Mouse (Mus musculus): Measurements from ENCODE around the gene Slc5a2. TPM values are rescaled to one million over a fixed set of nuclear protein-coding genes. Genes with fewer than 3 reads are reported as not detected.
A peak's percentile ranks its signal among the peaks of the same experiment; 100 is the strongest.

The Slc5a2 gene
- polyA plus RNA-seq, 1 experiment = 0.51 TPM

GRCm38 (mm10) chr7:128237593-128237926 lies 27.9 kb upstream of the Slc5a2 start:
- peak overlapping the region; percentile 65; the same call in 1 of the 2 replicates for H3K27ac ChIP-seq (ENCODE audit: insufficient read depth, low read length)
- DNase-seq = no peak
- peaks cover 11% of the 10 kb centered on the region for H3K4me1 ChIP-seq (ENCODE audit: control insufficient read depth, insufficient read depth, low read length)
- TF ChIP-seq POLR2A (IDR thresholded peaks at IDR 0.05; ENCODE audit: borderline replicate concordance, insufficient read depth, low read length) = no peak
- no peak for TF ChIP-seq CTCF (IDR thresholded peaks at IDR 0.05; ENCODE audit: borderline replicate concordance, insufficient read depth, low read depth, low read length)
- under 1% methylated on average over 25 of the region's 25 CpGs for WGBS
- peak overlapping the region; percentile 95 for H3K4me3 ChIP-seq (replicated peaks; ENCODE audit: insufficient read depth, low read depth, low read length)
- no peaks in the 10 kb centered on the region for H3K27me3 ChIP-seq (ENCODE audit: control insufficient read depth, insufficient read depth, low read length)

GRCm38 (mm10) chr7:128237927-128238778 lies 27.3 kb upstream of the Slc5a2 start, which contains the start of gene 9130023H24Rik:
Gene 9130023H24Rik (minus strand): TSS chr7:128238031.
- no peaks in the 10 kb centered on the region for H3K27me3 ChIP-seq (ENCODE audit: control insufficient read depth, insufficient read depth, low read length)
- peak within 1 kb of the TSS; percentile 96 for H3K27ac ChIP-seq (ENCODE audit: insufficient read depth, low read length)
- peak; percentile 99 to 100 for DNase-seq
- under 1% methylated on average over 72 of the region's 72 CpGs for WGBS
- H3K4me3 ChIP-seq (replicated peaks; ENCODE audit: insufficient read depth, low read depth, low read length) = peak within 1 kb of the TSS; percentile 95
- peaks cover 11% of the 10 kb centered on the region for H3K4me1 ChIP-seq (ENCODE audit: control insufficient read depth, insufficient read depth, low read length)
- TF ChIP-seq POLR2A (IDR thresholded peaks at IDR 0.05; ENCODE audit: borderline replicate concordance, insufficient read depth, low read length) (peak; percentile 49; the same call in 1 of the 2 replicates), CTCF (IDR thresholded peaks at IDR 0.05; ENCODE audit: borderline replicate concordance, insufficient read depth, low read depth, low read length) (0 out of 2 replicates have a peak, but pooled peaks have one; percentile 3)

GRCm38 (mm10) chr7:128238991-128239390 lies 26.5 kb upstream of the Slc5a2 start:
- Histone ChIP-seq H3K4me1 (ENCODE audit: control insufficient read depth, insufficient read depth, low read length) (peaks cover 11% of the 10 kb centered on the region), H3K27me3 (ENCODE audit: control insufficient read depth, insufficient read depth, low read length) (no peaks in the 10 kb centered on the region), H3K27ac (ENCODE audit: insufficient read depth, low read length) (no peak overlapping the region), H3K4me3 (replicated peaks; ENCODE audit: insufficient read depth, low read depth, low read length) (no peak overlapping the region)
- DNase-seq = peak in 1 of 2 experiments; percentile 15
- no peak for TF ChIP-seq CTCF (IDR thresholded peaks at IDR 0.05; ENCODE audit: borderline replicate concordance, insufficient read depth, low read depth, low read length)
- no peak for TF ChIP-seq POLR2A (IDR thresholded peaks at IDR 0.05; ENCODE audit: borderline replicate concordance, insufficient read depth, low read length)
- WGBS = 14% methylated on average over 4 of the region's 4 CpGs

- peak; percentile 47 to 49 for DNase-seq
- WGBS = 57% methylated on average over 27 of the region's 27 CpGs
- Histone ChIP-seq H3K4me1 (ENCODE audit: control insufficient read depth, insufficient read depth, low read length) (peaks cover 14% of the 10 kb centered on the region), H3K4me3 (replicated peaks; ENCODE audit: insufficient read depth, low read depth, low read length) (no peak overlapping the region), H3K27ac (ENCODE audit: insufficient read depth, low read length) (no peak overlapping the region), H3K27me3 (ENCODE audit: control insufficient read depth, insufficient read depth, low read length) (no peaks in the 10 kb centered on the region)
- TF ChIP-seq CTCF (IDR thresholded peaks at IDR 0.05; ENCODE audit: borderline replicate concordance, insufficient read depth, low read depth, low read length) = no peak
- no peak for TF ChIP-seq POLR2A (IDR thresholded peaks at IDR 0.05; ENCODE audit: borderline replicate concordance, insufficient read depth, low read length)
Observed at GRCm38 (mm10) chr7:128240131-128240784, 25.2 kb upstream of the Slc5a2 start.

GRCm38 (mm10) chr7:128242331-128242730 lies 23.1 kb upstream of the Slc5a2 start:
- DNase-seq = no peak
- TF ChIP-seq CTCF (IDR thresholded peaks at IDR 0.05; ENCODE audit: borderline replicate concordance, insufficient read depth, low read depth, low read length) = no peak
- H3K27me3 ChIP-seq (ENCODE audit: control insufficient read depth, insufficient read depth, low read length) = no peaks in the 10 kb centered on the region
- peaks cover 19% of the 10 kb centered on the region for H3K4me1 ChIP-seq (ENCODE audit: control insufficient read depth, insufficient read depth, low read length)
- H3K27ac ChIP-seq (ENCODE audit: insufficient read depth, low read length) = no peak overlapping the region
- WGBS = 94% methylated on average over 16 of the region's 16 CpGs
- H3K4me3 ChIP-seq (replicated peaks; ENCODE audit: insufficient read depth, low read depth, low read length) = no peak overlapping the region

GRCm38 (mm10) chr7:128243921-128244320 lies 21.5 kb upstream of the Slc5a2 start:
- WGBS = 74% methylated on average over 10 of the region's 10 CpGs
- Histone ChIP-seq H3K4me3 (replicated peaks; ENCODE audit: insufficient read depth, low read depth, low read length) (no peak overlapping the region), H3K4me1 (ENCODE audit: control insufficient read depth, insufficient read depth, low read length) (peaks cover 19% of the 10 kb centered on the region), H3K27ac (ENCODE audit: insufficient read depth, low read length) (no peak overlapping the region), H3K27me3 (ENCODE audit: control insufficient read depth, insufficient read depth, low read length) (no peaks in the 10 kb centered on the region)
- no peak for DNase-seq
- TF ChIP-seq CTCF (IDR thresholded peaks at IDR 0.05; ENCODE audit: borderline replicate concordance, insufficient read depth, low read depth, low read length) = no peak
- no peak for TF ChIP-seq POLR2A (IDR thresholded peaks at IDR 0.05; ENCODE audit: borderline replicate concordance, insufficient read depth, low read length)

- H3K4me3 ChIP-seq (replicated peaks; ENCODE audit: insufficient read depth, low read depth, low read length) = no peak overlapping the region
- 78% methylated on average over 18 of the region's 18 CpGs for WGBS
- peaks cover 19% of the 10 kb centered on the region for H3K4me1 ChIP-seq (ENCODE audit: control insufficient read depth, insufficient read depth, low read length)
- no peak for DNase-seq
- H3K27ac ChIP-seq (ENCODE audit: insufficient read depth, low read length) = no peak overlapping the region
- TF ChIP-seq POLR2A (IDR thresholded peaks at IDR 0.05; ENCODE audit: borderline replicate concordance, insufficient read depth, low read length) (no peak), CTCF (IDR thresholded peaks at IDR 0.05; ENCODE audit: borderline replicate concordance, insufficient read depth, low read depth, low read length) (no peak)
- no peaks in the 10 kb centered on the region for H3K27me3 ChIP-seq (ENCODE audit: control insufficient read depth, insufficient read depth, low read length)
Observed at GRCm38 (mm10) chr7:128244410-128245025, 20.9 kb upstream of the Slc5a2 start.

Data from cerebellum, adult 2 months (tissue).